Mouse (Mus musculus) thymus, adult 2 months (tissue): ENCODE measurements around the gene Gnb1.

ENCODE experiments used
- CTCF ChIP-seq: fragments of 200-500 bp; IDR thresholded peaks from 2 replicates; pipeline ENCODE4 v1.5.1; 2012; ENCODE audit warnings: mild to moderate bottlenecking, control low read depth, low read length, moderate library complexity, borderline replicate concordance; ENCODE audit not compliant: control insufficient read depth, poor library complexity, insufficient read depth; ENCODE audit errors: extremely low read depth
- POLR2A ChIP-seq: fragments of 200-500 bp; IDR thresholded peaks from 2 replicates; pipeline ENCODE4 v1.6.1; 2012; ENCODE audit warnings: mild to moderate bottlenecking, low read length, control low read depth, moderate library complexity; ENCODE audit not compliant: control insufficient read depth, poor library complexity, insufficient read depth; ENCODE audit errors: extremely low read depth

GRCm38 (mm10) chr4:155492131-155492633 lies 1.0 kb downstream of the Gnb1 start:
- TF ChIP-seq CTCF, result no peak
- TF ChIP-seq POLR2A, result no peak
